Mouse (Mus musculus) liver, postnatal 0 days (tissue): ENCODE results near the gene Med22. TPM values are rescaled to one million over a fixed set of nuclear protein-coding genes. Genes with fewer than 3 reads are reported as not detected.

Source experiments
- ATAC-seq: fragments of 200-750 bp; cut with Nextera tagmentation; 2 replicates; pipeline ENCODE4 v1.8.0; 2017; ENCODE audit warnings: mild to moderate bottlenecking, moderate library complexity
- DNase-seq: peaks from one replicate; pipeline ENCODE4 v3.0.0-alpha.2; 2016
- H3K27ac ChIP-seq: fragments of 300-500 bp; sonication (generic); 2 replicates; pipeline ENCODE4 v1.5.1; 2014; ENCODE audit warnings: antibody characterized with exemption, moderate library complexity, mild to moderate bottlenecking, low read depth
- H3K27me3 ChIP-seq: fragments of 300-500 bp; sonication (generic); 2 replicates; pipeline ENCODE4 v1.6.1; 2014; ENCODE audit warnings: low read length, control low read depth, mixed read lengths; ENCODE audit not compliant: insufficient read depth
- H3K36me3 ChIP-seq: fragments of 300-500 bp; sonication (generic); replicated peaks from 2 replicates; pipeline ENCODE4 v1.6.1; 2014; ENCODE audit warnings: mild to moderate bottlenecking, control low read depth, low read length, moderate library complexity, mixed read lengths; ENCODE audit not compliant: insufficient read depth
- H3K4me1 ChIP-seq: fragments of 300-500 bp; sonication (generic); 2 replicates; pipeline ENCODE4 v1.6.1; 2014; ENCODE audit warnings: antibody characterized with exemption, mild to moderate bottlenecking, control low read depth; ENCODE audit not compliant: insufficient read depth
- H3K4me2 ChIP-seq: fragments of 300-500 bp; sonication (generic); 2 replicates; pipeline ENCODE4 v1.6.1; 2014; ENCODE audit warnings: low read depth, mild to moderate bottlenecking, low read length, moderate library complexity, mixed read lengths
- H3K4me3 ChIP-seq: fragments of 300-500 bp; sonication (generic); 2 replicates; pipeline ENCODE4 v1.5.1; 2014; ENCODE audit warnings: low read depth, low read length
- H3K9ac ChIP-seq: fragments of 300-500 bp; sonication (generic); replicated peaks from 2 replicates; pipeline ENCODE4 v1.6.1; 2014; ENCODE audit warnings: mild to moderate bottlenecking, moderate library complexity
- H3K9me3 ChIP-seq: fragments of 300-500 bp; sonication (generic); 2 replicates; pipeline ENCODE4 v1.6.1; 2016; ENCODE audit warnings: mild to moderate bottlenecking, control low read depth, low read length, mixed read lengths
- CTCF ChIP-seq: sonication (generic); IDR thresholded peaks from 2 replicates; pipeline ENCODE4 v1.5.1; 2016; ENCODE audit warnings: antibody characterized with exemption, low read depth
- EP300 ChIP-seq: IDR thresholded peaks from 2 replicates; pipeline ENCODE4 v1.6.1; 2016; ENCODE audit warnings: antibody characterized with exemption, low read depth, mild to moderate bottlenecking
- WGBS: fragments of 180-500 bp; shearing (Covaris S2); extraction: QIAGEN DNeasy Blood & Tissue Kit; methylation state at CpG from one replicate; pipeline ENCODE4 v1.1.7; 2014; ENCODE audit not compliant: insufficient replicate concordance; 5-methylcytosine and 5-hydroxymethylcytosine counted together
- polyA plus RNA-seq: library from polyadenylated mRNA; unstranded; fragments of >200 nt; fragmentation: Nextera tagmentation; extraction: Ambion mirVana; gene quantifications from 2 replicates; pipeline ENCODE4 v1.2.1, GENCODE M21; 2015

Med22 gene
- polyA plus RNA-seq, 1 experiment from 2014 or later, result 13.2 TPM

- Histone ChIP-seq H3K27me3 (no peaks in the 10 kb centered on the region), H3K9ac (no peak overlapping the region), H3K9me3 (no peaks in the 10 kb centered on the region), H3K4me1 (peaks cover 4% of the 10 kb centered on the region; the same call in 1 of the 2 replicates), H3K4me3 (no peak overlapping the region), H3K36me3 (peaks cover 46% of the 10 kb centered on the region), H3K27ac (no peak overlapping the region), H3K4me2 (no peak overlapping the region)
- 88% methylated on average over 8 of the region's 8 CpGs for whole genome bisulfite sequencing
- no peak for ATAC-seq
- no peak for DNase-seq
- TF ChIP-seq EP300, result no peak
- TF ChIP-seq CTCF, result no peak
Measured at GRCm38 (mm10) chr2:26951346-26951905, 40.9 kb upstream of the Med22 start.

GRCm38 (mm10) chr2:26950411-26950810 is 39.9 kb upstream of the Med22 start:
- no peak overlapping the region for H3K4me2 ChIP-seq
- H3K27ac ChIP-seq, result no peak overlapping the region
- whole genome bisulfite sequencing, result 75% methylated on average over 2 of the region's 2 CpGs
- DNase-seq, result no peak
- peaks cover 38% of the 10 kb centered on the region for H3K36me3 ChIP-seq
- no peak for TF ChIP-seq EP300
- TF ChIP-seq CTCF, result no peak
- H3K9ac ChIP-seq, result no peak overlapping the region
- no peak for ATAC-seq
- H3K4me3 ChIP-seq, result no peak overlapping the region
- H3K4me1 ChIP-seq, result peaks cover 4% of the 10 kb centered on the region; the same call in 1 of the 2 replicates
- no peaks in the 10 kb centered on the region for H3K9me3 ChIP-seq
- H3K27me3 ChIP-seq, result no peaks in the 10 kb centered on the region

- 0 out of 2 replicates have a peak, but pooled peaks cover 4% of the 10 kb centered on the region for H3K4me1 ChIP-seq
- no peaks in the 10 kb centered on the region for H3K36me3 ChIP-seq
- 65% methylated on average over 3 of the region's 3 CpGs for WGBS
- H3K9me3 ChIP-seq, result no peaks in the 10 kb centered on the region
- ATAC-seq, result no peak
- no peak overlapping the region for H3K4me3 ChIP-seq
- H3K27ac ChIP-seq, result no peak overlapping the region
- no peak overlapping the region for H3K4me2 ChIP-seq
- TF ChIP-seq CTCF (no peak), EP300 (no peak)
- H3K27me3 ChIP-seq, result no peaks in the 10 kb centered on the region
- DNase-seq, result no peak
- no peak overlapping the region for H3K9ac ChIP-seq
Measured at GRCm38 (mm10) chr2:26943253-26943652, 32.8 kb upstream of the Med22 start.

GRCm38 (mm10) chr2:26941539-26941938 is 31.1 kb upstream of the Med22 start:
- H3K9ac ChIP-seq, result no peak overlapping the region
- 24% methylated on average over 5 of the region's 5 CpGs for WGBS
- H3K27me3 ChIP-seq, result no peaks in the 10 kb centered on the region
- DNase-seq (peak; percentile 55), ATAC-seq (peak; percentile 85)
- H3K27ac ChIP-seq, result no peak overlapping the region
- no peak overlapping the region for H3K4me3 ChIP-seq
- TF ChIP-seq CTCF (peak; percentile 66), EP300 (no peak)
- H3K36me3 ChIP-seq, result no peaks in the 10 kb centered on the region
- H3K9me3 ChIP-seq, result no peaks in the 10 kb centered on the region
- H3K4me2 ChIP-seq, result no peak overlapping the region
- 0 out of 2 replicates have a peak, but pooled peaks cover 4% of the 10 kb centered on the region for H3K4me1 ChIP-seq

GRCm38 (mm10) chr2:26936425-26936824 is 25.9 kb upstream of the Med22 start:
- ATAC-seq, result no peak
- Histone ChIP-seq H3K4me2 (no peak overlapping the region), H3K36me3 (no peaks in the 10 kb centered on the region), H3K4me3 (no peak overlapping the region), H3K27ac (no peak overlapping the region), H3K27me3 (no peaks in the 10 kb centered on the region), H3K4me1 (peaks cover 12% of the 10 kb centered on the region), H3K9me3 (no peaks in the 10 kb centered on the region), H3K9ac (no peak overlapping the region)
- TF ChIP-seq CTCF (no peak), EP300 (no peak)
- DNase-seq, result no peak
- WGBS, result 16% methylated on average over 1 of the region's 1 CpGs

- H3K9ac ChIP-seq, result no peak overlapping the region
- TF ChIP-seq EP300 (no peak), CTCF (no peak)
- peaks cover 5% of the 10 kb centered on the region; the same call in 1 of the 2 replicates for H3K36me3 ChIP-seq
- no peaks in the 10 kb centered on the region for H3K27me3 ChIP-seq
- ATAC-seq (no peak), DNase-seq (no peak)
- H3K27ac ChIP-seq, result no peak overlapping the region
- H3K4me2 ChIP-seq, result no peak overlapping the region
- no peak overlapping the region for H3K4me3 ChIP-seq
- WGBS, result 38% methylated on average over 2 of the region's 2 CpGs
- peaks cover 21% of the 10 kb centered on the region for H3K4me1 ChIP-seq
- H3K9me3 ChIP-seq, result no peaks in the 10 kb centered on the region
Measured at GRCm38 (mm10) chr2:26935286-26935685, 24.8 kb upstream of the Med22 start.
